Mouse (Mus musculus): ENCODE measurements around the gene Acod1. TPM values are rescaled to one million over a fixed set of nuclear protein-coding genes. Genes with fewer than 3 reads are reported as not detected.

Acod1 gene
- polyA plus RNA-seq, 1 experiment from 2014 or later, result not detected

DNA sequence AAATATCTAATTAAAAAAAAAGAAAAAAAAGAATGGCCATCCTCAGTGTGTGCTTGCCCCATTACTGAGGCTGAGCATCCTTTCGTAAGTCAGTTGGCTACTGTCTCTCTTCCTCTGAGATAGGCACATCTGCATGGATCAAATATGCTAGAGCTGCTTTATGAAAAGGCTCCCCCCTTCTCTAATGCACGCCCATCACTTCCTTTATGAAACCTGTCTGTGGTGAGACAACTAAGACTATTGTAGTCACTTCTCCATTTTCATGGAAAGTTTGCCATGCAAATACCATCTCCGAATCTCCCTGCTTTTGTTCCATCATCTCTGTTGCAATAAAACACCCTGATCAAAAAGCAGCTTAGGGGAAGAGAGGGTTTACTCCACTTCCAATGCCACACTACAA, 9.8 kb upstream of the Acod1 start:
- Histone ChIP-seq H3K4me3 (ENCODE audit: low read length) (no peak overlapping the region), H3K36me3 (ENCODE audit: control insufficient read depth, insufficient read depth, low read length) (no peaks in the 10 kb centered on the region), H3K9ac (ENCODE audit: low read length) (no peak overlapping the region), H3K27me3 (ENCODE audit: control insufficient read depth, insufficient read depth, low read depth, low read length) (no peaks in the 10 kb centered on the region), H3K27ac (ENCODE audit: low read length) (no peak overlapping the region), H3K4me1 (replicated peaks; ENCODE audit: control insufficient read depth, insufficient read depth, low read length) (no peaks in the 10 kb centered on the region), H3K4me2 (ENCODE audit: low read depth, low read length) (no peak overlapping the region), H3K9me3 (ENCODE audit: control insufficient read depth, low read length) (no peaks in the 10 kb centered on the region)
- 83% methylated on average over 3 of the region's 3 CpGs for WGBS
- ATAC-seq (ENCODE audit: low read depth), result no peak

DNA sequence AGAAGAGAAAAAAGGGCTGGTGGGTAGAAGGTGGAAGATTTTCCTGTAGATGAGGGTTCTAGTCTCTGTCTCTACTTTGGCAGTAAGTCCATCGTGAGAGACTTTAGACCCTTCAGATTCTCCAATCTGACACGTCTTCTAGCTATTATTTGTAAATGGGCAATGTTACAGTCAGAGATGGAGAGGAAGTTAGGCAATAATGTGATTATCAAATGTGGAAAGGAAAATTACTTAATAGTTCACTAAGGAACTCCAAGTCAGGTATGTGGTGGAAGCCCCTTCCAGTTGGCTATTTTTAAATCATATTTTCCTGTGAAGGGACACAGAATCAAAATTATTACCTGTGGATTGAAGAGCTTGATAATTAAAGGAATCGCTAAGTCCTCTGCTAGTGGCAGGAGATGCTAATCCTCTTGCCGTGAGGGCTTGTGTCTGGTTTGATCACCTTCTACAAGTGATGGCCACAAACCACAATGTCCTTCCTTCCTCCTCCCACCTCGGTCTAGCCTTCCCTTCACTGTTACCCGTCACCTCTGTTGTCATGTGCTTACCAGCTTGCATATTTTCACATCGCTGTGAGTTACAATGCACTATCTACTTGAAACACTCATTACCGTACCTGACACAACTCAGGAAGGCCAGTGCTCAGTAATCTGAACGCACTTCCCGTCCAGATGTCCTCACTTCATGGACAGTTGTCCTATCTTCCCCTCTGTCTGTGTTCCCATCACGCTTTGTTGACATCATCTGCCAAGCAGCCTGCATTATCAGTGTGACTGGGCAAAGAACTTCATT, 1.7 kb downstream of the Acod1 start:
- Histone ChIP-seq H3K9ac (ENCODE audit: low read length) (no peak overlapping the region), H3K36me3 (ENCODE audit: control insufficient read depth, insufficient read depth, low read length) (no peaks in the 10 kb centered on the region), H3K9me3 (ENCODE audit: control insufficient read depth, low read length) (no peaks in the 10 kb centered on the region), H3K27ac (ENCODE audit: low read length) (no peak overlapping the region), H3K4me2 (ENCODE audit: low read depth, low read length) (no peak overlapping the region), H3K27me3 (ENCODE audit: control insufficient read depth, insufficient read depth, low read depth, low read length) (no peaks in the 10 kb centered on the region), H3K4me1 (replicated peaks; ENCODE audit: control insufficient read depth, insufficient read depth, low read length) (no peaks in the 10 kb centered on the region), H3K4me3 (ENCODE audit: low read length) (no peak overlapping the region)
- no peak for ATAC-seq (ENCODE audit: low read depth)
- WGBS, result 66% methylated on average over 11 of the region's 11 CpGs

DNA sequence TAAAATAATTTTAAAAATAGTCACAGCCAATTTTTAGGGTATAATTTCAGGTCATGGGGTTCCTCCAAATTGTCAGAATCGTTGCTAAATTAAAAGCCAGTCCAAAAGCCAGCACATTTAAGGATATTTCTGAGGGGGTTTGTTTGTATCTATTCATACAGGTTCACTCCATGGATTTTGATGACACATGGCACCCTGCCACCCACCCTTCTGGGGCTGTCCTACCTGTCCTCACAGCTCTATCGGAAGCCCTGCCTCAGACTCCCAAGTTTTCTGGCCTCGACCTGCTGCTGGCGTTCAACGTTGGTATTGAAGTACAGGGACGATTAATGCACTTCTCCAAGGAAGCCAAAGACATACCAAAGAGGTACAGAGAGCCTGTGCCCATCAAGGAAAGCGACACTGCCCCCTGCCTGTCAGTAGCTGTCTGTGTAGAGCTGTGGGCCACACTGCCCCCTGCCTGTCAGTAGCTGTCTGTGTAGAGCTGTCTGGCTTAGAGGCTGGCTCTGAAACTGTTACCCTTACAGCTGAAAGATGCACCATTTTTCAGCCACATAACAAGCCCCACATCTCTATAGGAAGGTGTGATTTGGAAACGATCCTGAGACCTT, 4.5 kb downstream of the Acod1 start:
- H3K9ac ChIP-seq (ENCODE audit: low read length), result no peak overlapping the region
- no peaks in the 10 kb centered on the region for H3K27me3 ChIP-seq (ENCODE audit: control insufficient read depth, insufficient read depth, low read depth, low read length)
- peak; percentile 87 for ATAC-seq (ENCODE audit: low read depth)
- WGBS, result 36% methylated on average over 8 of the region's 8 CpGs
- no peak overlapping the region for H3K4me3 ChIP-seq (ENCODE audit: low read length)
- H3K27ac ChIP-seq (ENCODE audit: low read length), result no peak overlapping the region
- H3K4me1 ChIP-seq (replicated peaks; ENCODE audit: control insufficient read depth, insufficient read depth, low read length), result no peaks in the 10 kb centered on the region
- H3K9me3 ChIP-seq (ENCODE audit: control insufficient read depth, low read length), result no peaks in the 10 kb centered on the region
- no peak overlapping the region for H3K4me2 ChIP-seq (ENCODE audit: low read depth, low read length)
- H3K36me3 ChIP-seq (ENCODE audit: control insufficient read depth, insufficient read depth, low read length), result no peaks in the 10 kb centered on the region

DNA sequence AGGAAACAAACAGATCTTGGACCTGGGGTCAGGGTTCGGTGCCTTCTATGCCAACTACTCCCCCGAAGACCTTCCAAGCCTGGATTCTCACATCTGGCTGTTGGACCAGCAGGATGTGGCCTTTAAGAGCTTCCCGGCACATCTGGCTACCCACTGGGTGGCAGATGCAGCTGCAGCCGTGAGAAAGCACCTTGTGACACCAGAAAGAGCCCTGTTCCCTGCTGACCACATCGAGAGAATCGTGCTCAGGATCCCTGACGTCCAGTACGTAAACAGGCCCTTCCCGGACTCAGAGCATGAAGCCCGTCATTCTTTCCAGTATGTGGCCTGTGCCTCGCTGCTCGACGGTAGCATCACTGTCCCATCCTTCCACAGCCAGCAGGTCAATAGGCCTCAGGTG, 8.0 kb downstream of the Acod1 start:
- Histone ChIP-seq H3K9me3 (ENCODE audit: control insufficient read depth, low read length) (no peaks in the 10 kb centered on the region), H3K4me1 (replicated peaks; ENCODE audit: control insufficient read depth, insufficient read depth, low read length) (0 out of 2 replicates have a peak, but pooled peaks cover 3% of the 10 kb centered on the region), H3K4me3 (ENCODE audit: low read length) (no peak overlapping the region), H3K9ac (ENCODE audit: low read length) (no peak overlapping the region), H3K4me2 (ENCODE audit: low read depth, low read length) (no peak overlapping the region), H3K27ac (ENCODE audit: low read length) (no peak overlapping the region), H3K27me3 (ENCODE audit: control insufficient read depth, insufficient read depth, low read depth, low read length) (no peaks in the 10 kb centered on the region), H3K36me3 (ENCODE audit: control insufficient read depth, insufficient read depth, low read length) (no peaks in the 10 kb centered on the region)
- ATAC-seq (ENCODE audit: low read depth), result no peak
- WGBS, result 75% methylated on average over 13 of the region's 13 CpGs

DNA sequence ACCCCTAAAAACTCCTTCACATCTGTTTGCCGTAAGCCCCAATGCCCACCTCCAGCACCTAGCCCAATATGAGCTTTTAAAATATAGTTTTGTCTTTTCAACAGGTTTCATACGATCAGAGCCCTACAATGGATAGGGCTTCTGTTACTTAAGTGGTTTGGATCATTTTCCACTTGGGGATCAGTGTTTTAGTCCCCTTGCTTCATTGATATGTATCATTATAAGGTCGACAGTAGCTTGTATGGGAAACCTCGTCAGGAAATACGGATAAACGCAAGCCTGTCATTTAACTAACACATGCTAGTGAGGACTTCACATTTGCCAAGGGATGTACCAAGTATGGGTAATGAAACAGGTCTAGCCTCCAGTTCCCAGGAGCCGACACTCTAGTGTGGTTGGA, 9.8 kb downstream of the Acod1 start:
- no peaks in the 10 kb centered on the region for H3K36me3 ChIP-seq (ENCODE audit: control insufficient read depth, insufficient read depth, low read length)
- 0 out of 2 replicates have a peak, but pooled peaks cover 3% of the 10 kb centered on the region for H3K4me1 ChIP-seq (replicated peaks; ENCODE audit: control insufficient read depth, insufficient read depth, low read length)
- H3K4me2 ChIP-seq (ENCODE audit: low read depth, low read length), result no peak overlapping the region
- no peak overlapping the region for H3K27ac ChIP-seq (ENCODE audit: low read length)
- 80% methylated on average over 7 of the region's 7 CpGs for WGBS
- no peak overlapping the region for H3K4me3 ChIP-seq (ENCODE audit: low read length)
- H3K27me3 ChIP-seq (ENCODE audit: control insufficient read depth, insufficient read depth, low read depth, low read length), result no peaks in the 10 kb centered on the region
- no peaks in the 10 kb centered on the region for H3K9me3 ChIP-seq (ENCODE audit: control insufficient read depth, low read length)
- ATAC-seq (ENCODE audit: low read depth), result no peak
- H3K9ac ChIP-seq (ENCODE audit: low read length), result no peak overlapping the region

DNA sequence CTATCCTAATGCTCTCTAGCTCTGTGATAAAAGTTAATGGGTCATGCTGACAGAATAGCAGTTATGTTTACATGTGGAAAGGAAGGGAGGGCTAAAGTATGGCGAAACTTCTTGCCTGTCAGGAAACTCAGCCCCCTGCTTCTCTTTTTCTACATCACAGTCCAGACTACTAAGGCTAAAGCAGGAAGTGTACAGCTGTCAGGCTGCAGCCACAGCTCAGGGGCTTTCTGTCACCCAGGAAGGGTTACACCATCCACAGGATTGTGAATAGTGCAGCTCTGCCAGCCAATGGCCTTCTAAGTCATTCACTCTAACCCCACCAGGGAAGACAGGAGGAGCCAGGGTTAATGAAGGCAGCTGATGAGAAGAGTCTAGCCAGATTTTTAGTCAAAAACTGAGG, 12.2 kb downstream of the Acod1 start:
- WGBS, result 29% methylated on average over 1 of the region's 1 CpGs

DNA sequence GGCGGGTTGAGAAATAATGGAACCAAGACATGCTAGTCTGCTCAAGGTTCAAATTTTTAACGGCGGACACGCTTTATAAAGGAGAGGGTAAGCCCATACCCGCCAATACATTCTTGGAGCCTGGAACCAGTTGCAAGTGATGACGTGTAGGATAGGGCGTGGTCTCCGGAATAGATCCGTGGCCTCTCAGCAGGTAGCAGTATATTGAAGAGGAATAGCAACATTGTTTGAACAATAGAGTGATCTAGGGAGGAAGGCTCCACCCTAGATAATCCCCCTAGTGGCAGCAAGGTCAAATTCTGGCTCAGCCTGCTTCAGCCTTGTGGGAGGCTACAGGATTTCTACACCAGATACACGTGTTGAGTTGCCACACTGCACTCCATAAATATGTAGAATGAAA, 12.7 kb downstream of the Acod1 start:
- 0 out of 2 replicates have a peak, but pooled peaks have one; percentile 30 for ATAC-seq (ENCODE audit: low read depth)
- no peak overlapping the region for H3K4me3 ChIP-seq (ENCODE audit: low read length)
- no peaks in the 10 kb centered on the region for H3K36me3 ChIP-seq (ENCODE audit: control insufficient read depth, insufficient read depth, low read length)
- peak overlapping the region; percentile 69; the same call in 1 of the 2 replicates for H3K27ac ChIP-seq (ENCODE audit: low read length)
- 0 out of 2 replicates have a peak, but pooled peaks cover 3% of the 10 kb centered on the region for H3K4me1 ChIP-seq (replicated peaks; ENCODE audit: control insufficient read depth, insufficient read depth, low read length)
- 82% methylated on average over 10 of the region's 10 CpGs for WGBS
- no peak overlapping the region for H3K4me2 ChIP-seq (ENCODE audit: low read depth, low read length)
- H3K27me3 ChIP-seq (ENCODE audit: control insufficient read depth, insufficient read depth, low read depth, low read length), result no peaks in the 10 kb centered on the region
- no peak overlapping the region for H3K9ac ChIP-seq (ENCODE audit: low read length)
- H3K9me3 ChIP-seq (ENCODE audit: control insufficient read depth, low read length), result no peaks in the 10 kb centered on the region

More for the DNA sequence above, 12.2 kb downstream of the Acod1 start:
- Histone ChIP-seq H3K36me3 (ENCODE audit: control insufficient read depth, insufficient read depth, low read length) (no peaks in the 10 kb centered on the region), H3K4me2 (ENCODE audit: low read depth, low read length) (no peak overlapping the region), H3K27me3 (ENCODE audit: control insufficient read depth, insufficient read depth, low read depth, low read length) (no peaks in the 10 kb centered on the region), H3K9ac (ENCODE audit: low read length) (no peak overlapping the region), H3K27ac (ENCODE audit: low read length) (peak overlapping the region; percentile 69), H3K9me3 (ENCODE audit: control insufficient read depth, low read length) (no peaks in the 10 kb centered on the region), H3K4me1 (replicated peaks; ENCODE audit: control insufficient read depth, insufficient read depth, low read length) (0 out of 2 replicates have a peak, but pooled peaks cover 3% of the 10 kb centered on the region), H3K4me3 (ENCODE audit: low read length) (no peak overlapping the region)
- peak; percentile 97 for ATAC-seq (ENCODE audit: low read depth)

DNA sequence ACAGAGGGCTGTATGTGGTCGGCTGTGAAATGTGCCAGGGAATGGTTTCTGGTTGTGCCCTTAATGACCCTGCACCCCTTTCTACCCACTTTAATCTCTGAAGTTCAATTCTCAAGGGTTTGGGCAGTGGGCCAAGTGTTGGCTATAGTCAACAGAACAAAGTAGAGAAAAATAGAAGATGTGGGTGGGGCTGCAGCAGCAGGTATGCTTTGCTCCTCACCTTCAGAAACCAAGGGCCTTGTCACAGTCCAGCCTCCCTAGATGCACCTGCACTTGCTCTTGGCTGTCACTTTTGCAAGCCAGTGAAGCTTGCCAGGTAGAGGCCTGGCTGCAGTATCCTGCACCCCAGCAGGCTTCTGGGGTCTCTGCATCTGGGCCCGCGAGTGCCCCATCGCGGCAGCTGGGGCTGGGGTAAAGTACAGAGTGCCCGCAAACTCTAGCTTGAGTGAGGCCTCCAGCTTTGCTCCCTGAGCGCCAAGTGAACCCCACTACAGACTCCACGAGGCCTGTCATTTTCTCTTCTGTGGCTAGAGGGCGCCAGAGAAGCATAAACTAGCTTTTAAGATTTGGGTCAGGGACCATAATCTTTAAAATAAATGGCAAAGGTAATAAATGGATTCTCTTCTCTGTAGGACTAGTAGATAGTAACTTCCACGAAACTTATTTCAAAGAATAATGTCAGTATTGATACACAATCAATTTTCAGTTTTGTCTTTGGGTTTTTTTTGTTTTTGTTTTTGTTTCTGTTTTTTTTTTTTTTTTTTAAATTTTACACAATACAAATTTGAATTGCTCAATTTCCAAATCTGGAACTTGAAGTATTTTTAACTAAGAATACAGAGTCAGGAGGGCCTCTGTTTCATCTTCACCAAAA, 18.8 kb downstream of the Acod1 start:
- no peak overlapping the region for H3K9ac ChIP-seq (ENCODE audit: low read length)
- no peak overlapping the region for H3K4me3 ChIP-seq (ENCODE audit: low read length)
- H3K36me3 ChIP-seq (ENCODE audit: control insufficient read depth, insufficient read depth, low read length), result no peaks in the 10 kb centered on the region
- no peak overlapping the region for H3K4me2 ChIP-seq (ENCODE audit: low read depth, low read length)
- H3K27me3 ChIP-seq (ENCODE audit: control insufficient read depth, insufficient read depth, low read depth, low read length), result no peaks in the 10 kb centered on the region
- 8% methylated on average over 10 of the region's 10 CpGs for WGBS
- H3K9me3 ChIP-seq (ENCODE audit: control insufficient read depth, low read length), result no peaks in the 10 kb centered on the region
- ATAC-seq (ENCODE audit: low read depth), result 0 out of 2 replicates have a peak, but pooled peaks have one; percentile 6
- H3K4me1 ChIP-seq (replicated peaks; ENCODE audit: control insufficient read depth, insufficient read depth, low read length), result peaks cover 3% of the 10 kb centered on the region; the same call in 1 of the 2 replicates
- H3K27ac ChIP-seq (ENCODE audit: low read length), result peak overlapping the region; percentile 26

DNA sequence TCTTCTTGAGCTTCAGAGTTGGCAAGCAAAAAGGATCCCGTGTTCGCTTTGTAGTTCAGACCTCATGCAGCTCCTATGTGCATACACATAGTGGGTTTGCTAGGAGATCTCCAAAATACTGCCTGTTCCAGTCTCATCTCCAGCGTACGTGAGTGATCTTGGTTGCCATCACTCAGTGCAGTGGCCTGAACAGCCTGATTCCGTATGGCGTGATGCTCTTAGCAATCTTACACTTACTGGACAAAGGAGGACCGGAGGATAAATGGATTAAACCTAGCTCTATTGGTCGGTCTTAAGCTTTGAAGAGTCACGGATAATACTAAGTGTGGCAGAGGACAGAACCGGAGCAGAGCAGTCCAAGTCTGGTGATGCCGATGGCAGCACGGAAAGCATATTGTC, 22.7 kb downstream of the Acod1 start:
- no peak for ATAC-seq (ENCODE audit: low read depth)
- H3K27ac ChIP-seq (ENCODE audit: low read length), result peak overlapping the region; percentile 87
- H3K4me3 ChIP-seq (ENCODE audit: low read length), result peak overlapping the region; percentile 81
- H3K9me3 ChIP-seq (ENCODE audit: control insufficient read depth, low read length), result no peaks in the 10 kb centered on the region
- peaks cover 7% of the 10 kb centered on the region for H3K4me1 ChIP-seq (replicated peaks; ENCODE audit: control insufficient read depth, insufficient read depth, low read length)
- H3K27me3 ChIP-seq (ENCODE audit: control insufficient read depth, insufficient read depth, low read depth, low read length), result no peaks in the 10 kb centered on the region
- peaks cover 14% of the 10 kb centered on the region for H3K36me3 ChIP-seq (ENCODE audit: control insufficient read depth, insufficient read depth, low read length)
- H3K9ac ChIP-seq (ENCODE audit: low read length), result peak overlapping the region; percentile 84
- WGBS, result 14% methylated on average over 12 of the region's 12 CpGs
- H3K4me2 ChIP-seq (ENCODE audit: low read depth, low read length), result peak overlapping the region; percentile 94
